Mouse (Mus musculus) thymus, adult 2 months (tissue): ENCODE results near the gene A4galt. TPM values are rescaled to one million over a fixed set of nuclear protein-coding genes. Genes with fewer than 3 reads are reported as not detected.

Experiments
- DNase-seq: peaks from one replicate; pipeline ENCODE4 v3.0.0; 2021
- H3K27ac ChIP-seq: fragments of 200-500 bp; 2 replicates; pipeline ENCODE4 v1.5.1; 2012; ENCODE audit warnings: low read length, control low read depth; ENCODE audit not compliant: control insufficient read depth, insufficient read depth
- H3K27me3 ChIP-seq: fragments of 200-500 bp; 2 replicates; pipeline ENCODE4 v1.6.1; 2012; ENCODE audit warnings: mild to moderate bottlenecking, low read length, moderate library complexity, mixed read lengths; ENCODE audit not compliant: control insufficient read depth, insufficient read depth
- H3K36me3 ChIP-seq: fragments of 200-500 bp; 2 replicates; pipeline ENCODE4 v1.6.1; 2012; ENCODE audit warnings: mild to moderate bottlenecking, low read length, moderate library complexity; ENCODE audit not compliant: control insufficient read depth, insufficient read depth
- H3K4me1 ChIP-seq: fragments of 200-500 bp; replicated peaks from 2 replicates; pipeline ENCODE4 v1.6.1; 2012; ENCODE audit warnings: low read length; ENCODE audit not compliant: control insufficient read depth, insufficient read depth
- H3K4me3 ChIP-seq: fragments of 200-500 bp; 2 replicates; pipeline ENCODE4 v1.5.1; 2012; ENCODE audit warnings: mild to moderate bottlenecking, low read length, control low read depth, moderate library complexity; ENCODE audit not compliant: control insufficient read depth, insufficient read depth
- CTCF ChIP-seq: fragments of 200-500 bp; IDR thresholded peaks from 2 replicates; pipeline ENCODE4 v1.5.1; 2012; ENCODE audit warnings: mild to moderate bottlenecking, control low read depth, low read length, moderate library complexity, borderline replicate concordance; ENCODE audit not compliant: control insufficient read depth, poor library complexity, insufficient read depth; ENCODE audit errors: extremely low read depth
- POLR2A ChIP-seq: fragments of 200-500 bp; IDR thresholded peaks from 2 replicates; pipeline ENCODE4 v1.6.1; 2012; ENCODE audit warnings: mild to moderate bottlenecking, low read length, control low read depth, moderate library complexity; ENCODE audit not compliant: control insufficient read depth, poor library complexity, insufficient read depth; ENCODE audit errors: extremely low read depth
- WGBS: fragments of 180-500 bp; shearing (Covaris S2); methylation state at CpG from one replicate; pipeline ENCODE4 v1.1.7; 2018; 5-methylcytosine and 5-hydroxymethylcytosine counted together
- polyA plus RNA-seq: library from polyadenylated mRNA; depleted of rRNA; stranded (reverse); fragments of >200 nt; gene quantifications from 2 replicates; pipeline ENCODE4 v1.2.3, GENCODE M21; 2012

The A4galt gene
- polyA plus RNA-seq, 1 experiment = 5.4 TPM

GRCm38 (mm10) chr15:83241497-83241896, 10.1 kb downstream of the A4galt start:
- no peak for TF ChIP-seq POLR2A
- no peak for TF ChIP-seq CTCF
- H3K27ac ChIP-seq = no peak overlapping the region
- H3K36me3 ChIP-seq = no peaks in the 10 kb centered on the region
- no peak for DNase-seq
- no peak overlapping the region for H3K4me3 ChIP-seq
- H3K27me3 ChIP-seq = no peaks in the 10 kb centered on the region
- no peaks in the 10 kb centered on the region for H3K4me1 ChIP-seq
- 93% methylated on average over 3 of the region's 3 CpGs for WGBS

GRCm38 (mm10) chr15:83237460-83238243, 13.9 kb downstream of the A4galt start:
- 86% methylated on average over 15 of the region's 15 CpGs for WGBS
- Histone ChIP-seq H3K27me3 (no peaks in the 10 kb centered on the region), H3K4me3 (no peak overlapping the region), H3K36me3 (no peaks in the 10 kb centered on the region), H3K27ac (no peak overlapping the region), H3K4me1 (no peaks in the 10 kb centered on the region)
- TF ChIP-seq CTCF (no peak), POLR2A (no peak)
- no peak for DNase-seq

- Histone ChIP-seq H3K27me3 (no peaks in the 10 kb centered on the region), H3K27ac (no peak overlapping the region), H3K36me3 (no peaks in the 10 kb centered on the region), H3K4me1 (no peaks in the 10 kb centered on the region), H3K4me3 (no peak overlapping the region)
- DNase-seq = no peak
- 0% methylated on average over 1 of the region's 1 CpGs for WGBS
- TF ChIP-seq CTCF (no peak), POLR2A (no peak)
Measured at GRCm38 (mm10) chr15:83236824-83237223, 14.8 kb downstream of the A4galt start.

GRCm38 (mm10) chr15:83233219-83233992, 18.2 kb downstream of the A4galt start:
- no peak for DNase-seq
- Histone ChIP-seq H3K36me3 (no peaks in the 10 kb centered on the region), H3K4me3 (no peak overlapping the region), H3K27me3 (no peaks in the 10 kb centered on the region), H3K4me1 (no peaks in the 10 kb centered on the region), H3K27ac (no peak overlapping the region)
- WGBS = 88% methylated on average over 4 of the region's 4 CpGs
- TF ChIP-seq CTCF = no peak
- TF ChIP-seq POLR2A = no peak

GRCm38 (mm10) chr15:83227559-83227958, 24.0 kb downstream of the A4galt start:
- no peak for DNase-seq
- Histone ChIP-seq H3K27ac (no peak overlapping the region), H3K4me3 (no peak overlapping the region), H3K27me3 (no peaks in the 10 kb centered on the region), H3K4me1 (no peaks in the 10 kb centered on the region), H3K36me3 (no peaks in the 10 kb centered on the region)
- no peak for TF ChIP-seq CTCF
- no peak for TF ChIP-seq POLR2A
- 95% methylated on average over 10 of the region's 10 CpGs for WGBS

GRCm38 (mm10) chr15:83226871-83227270, 24.7 kb downstream of the A4galt start:
- H3K4me3 ChIP-seq = no peak overlapping the region
- no peaks in the 10 kb centered on the region for H3K4me1 ChIP-seq
- DNase-seq = no peak
- no peak for TF ChIP-seq CTCF
- no peak for TF ChIP-seq POLR2A
- WGBS = 87% methylated on average over 5 of the region's 5 CpGs
- H3K27ac ChIP-seq = no peak overlapping the region
- H3K36me3 ChIP-seq = no peaks in the 10 kb centered on the region
- H3K27me3 ChIP-seq = no peaks in the 10 kb centered on the region
